27 mouse cellular contexts compared by ENCODE assay signal in the genomic region with DNA sequence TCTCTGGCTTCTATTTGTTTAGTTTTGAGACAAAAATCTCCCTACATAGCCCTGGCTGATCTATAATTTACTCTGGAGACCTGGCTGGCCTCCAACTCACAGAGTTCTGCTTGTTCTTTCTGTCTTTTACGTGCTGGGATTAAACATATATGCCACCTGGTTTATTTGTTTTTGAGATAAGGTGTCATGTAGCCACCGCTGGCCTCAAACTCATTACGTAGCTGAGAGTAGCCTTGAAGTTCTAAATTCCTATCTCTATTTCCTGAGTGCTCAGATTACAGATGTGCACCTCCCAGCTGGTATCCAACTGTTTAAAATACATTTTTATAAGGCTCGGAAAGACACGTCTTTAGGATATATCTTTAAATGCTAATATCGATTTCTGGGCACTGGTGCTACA. TPM values are rescaled to one million over a fixed set of nuclear protein-coding genes. Genes with fewer than 3 reads are reported as not detected.
DNase-seq lines count a peak whose midpoint lies in the region; ATAC-seq and TF ChIP-seq lines count a peak whose summit lies in the region.
"Had no signal": no experiment of that assay in that cellular context is flagged by ENCODE, and none has a peak within 500 bp of the region (broad histone marks: within the 10 kb centered on the region; RNA-seq: fewer than 3 reads in every experiment).

No protein-coding gene starts in this region.

- H3K9me3 ChIP-seq in liver, embryonic 16.5 days (replicated peaks; ENCODE audit: control insufficient read depth, low read length), result no peaks in the 10 kb centered on the region
- H3K9me3 ChIP-seq in liver, postnatal 0 days (ENCODE audit: low read length), result no peaks in the 10 kb centered on the region
- H3K9me3 ChIP-seq in intestine, embryonic 15.5 days, result no peaks in the 10 kb centered on the region
- no peaks in the 10 kb centered on the region for H3K9me3 ChIP-seq in intestine, embryonic 16.5 days (ENCODE audit: control insufficient read depth, low read length)
- H3K9me3 ChIP-seq: embryonic facial prominence, embryonic 12.5 days; embryonic facial prominence, embryonic 15.5 days; forebrain, embryonic 10.5 days; forebrain, embryonic 12.5 days; G1E had no signal

- 58% methylated on average over 6 of the region's 6 CpGs for WGBS in liver, embryonic 16.5 days (ENCODE audit: insufficient replicate concordance)
- WGBS in liver, postnatal 0 days (ENCODE audit: insufficient replicate concordance), result 49% methylated on average over 6 of the region's 6 CpGs
- 48% methylated on average over 6 of the region's 6 CpGs for WGBS in intestine, embryonic 15.5 days
- WGBS in intestine, embryonic 16.5 days, result 49% methylated on average over 6 of the region's 6 CpGs

- no peak overlapping the region for H3K4me3 ChIP-seq in liver, embryonic 16.5 days (ENCODE audit: low read depth, low read length)
- H3K4me3 ChIP-seq in liver, postnatal 0 days (ENCODE audit: low read depth, low read length), result no peak overlapping the region
- no peak overlapping the region for H3K4me3 ChIP-seq in intestine, embryonic 15.5 days (replicated peaks)
- H3K4me3 ChIP-seq in intestine, embryonic 16.5 days (ENCODE audit: low read length), result no peak overlapping the region
- H3K4me3 ChIP-seq: embryonic facial prominence, embryonic 12.5 days; embryonic facial prominence, embryonic 15.5 days; erythroblast, embryonic 14.5 days; forebrain, embryonic 10.5 days; forebrain, embryonic 12.5 days had no signal

- H3K27me3 ChIP-seq in liver, embryonic 16.5 days (ENCODE audit: control insufficient read depth, insufficient read depth, low read depth, low read length), result no peaks in the 10 kb centered on the region; the same call in 1 of the 2 replicates
- peaks cover 3% of the 10 kb centered on the region; the same call in 1 of the 2 replicates for H3K27me3 ChIP-seq in liver, postnatal 0 days (ENCODE audit: insufficient read depth, low read length)
- 0 out of 2 replicates have a peak, but pooled peaks cover 5% of the 10 kb centered on the region for H3K27me3 ChIP-seq in intestine, embryonic 15.5 days (replicated peaks)
- H3K27me3 ChIP-seq in intestine, embryonic 16.5 days (replicated peaks; ENCODE audit: control insufficient read depth, insufficient read depth, low read length), result no peaks in the 10 kb centered on the region
- H3K27me3 ChIP-seq: CH12.LX had no signal

- no peak overlapping the region for H3K9ac ChIP-seq in liver, embryonic 16.5 days (ENCODE audit: low read depth, low read length)
- no peak overlapping the region for H3K9ac ChIP-seq in liver, postnatal 0 days (replicated peaks)
- no peak overlapping the region for H3K9ac ChIP-seq in intestine, embryonic 15.5 days
- H3K9ac ChIP-seq in intestine, embryonic 16.5 days (ENCODE audit: low read depth, low read length), result no peak overlapping the region
- H3K9ac ChIP-seq: embryonic facial prominence, embryonic 12.5 days; embryonic facial prominence, embryonic 15.5 days; forebrain, embryonic 12.5 days had no signal

- H3K4me1 ChIP-seq in liver, embryonic 16.5 days (ENCODE audit: control insufficient read depth, low read depth, low read length), result no peaks in the 10 kb centered on the region
- no peaks in the 10 kb centered on the region for H3K4me1 ChIP-seq in liver, postnatal 0 days (ENCODE audit: insufficient read depth)
- no peaks in the 10 kb centered on the region for H3K4me1 ChIP-seq in intestine, embryonic 15.5 days (replicated peaks)
- no peaks in the 10 kb centered on the region for H3K4me1 ChIP-seq in intestine, embryonic 16.5 days (ENCODE audit: control insufficient read depth, insufficient read depth, low read length)
- H3K4me1 ChIP-seq: embryonic facial prominence, embryonic 12.5 days; embryonic facial prominence, embryonic 15.5 days; forebrain, embryonic 10.5 days; forebrain, embryonic 12.5 days had no signal

- H3K36me3 ChIP-seq in liver, embryonic 16.5 days (ENCODE audit: control insufficient read depth, insufficient read depth), result no peaks in the 10 kb centered on the region
- no peaks in the 10 kb centered on the region for H3K36me3 ChIP-seq in liver, postnatal 0 days (replicated peaks; ENCODE audit: insufficient read depth, low read length)
- no peaks in the 10 kb centered on the region for H3K36me3 ChIP-seq in intestine, embryonic 15.5 days
- H3K36me3 ChIP-seq in intestine, embryonic 16.5 days (ENCODE audit: control insufficient read depth, insufficient read depth, low read length), result no peaks in the 10 kb centered on the region
- H3K36me3 ChIP-seq: embryonic facial prominence, embryonic 12.5 days; embryonic facial prominence, embryonic 15.5 days; forebrain, embryonic 10.5 days; forebrain, embryonic 12.5 days; G1E had no signal

- no peak overlapping the region for H3K4me2 ChIP-seq in liver, embryonic 16.5 days (ENCODE audit: low read depth, low read length)
- H3K4me2 ChIP-seq in liver, postnatal 0 days (ENCODE audit: low read depth, low read length), result no peak overlapping the region
- H3K4me2 ChIP-seq in intestine, embryonic 15.5 days (replicated peaks), result no peak overlapping the region
- H3K4me2 ChIP-seq in intestine, embryonic 16.5 days (ENCODE audit: low read depth, low read length), result no peak overlapping the region
- H3K4me2 ChIP-seq: embryonic facial prominence, embryonic 12.5 days; embryonic facial prominence, embryonic 15.5 days; forebrain, embryonic 12.5 days had no signal

- DNase-seq in liver, postnatal 0 days, result no peak
- DNase-seq in B cell, adult 2 months, result no peak
- DNase-seq in kidney, postnatal 4 days, result no peak
- DNase-seq: adrenal gland, adult 8-10 months; adrenal gland, postnatal 14 days; cerebellum, adult 11 months; cerebellum, adult 18-20 months; cerebellum, adult 8-10 months; cerebellum, adult 9-11 months; cerebellum, postnatal 14 days; cerebellum, postnatal 36 days; embryo, embryonic 11 days had no signal

- no peak for TF ChIP-seq EP300 in liver, postnatal 0 days (IDR thresholded peaks at IDR 0.05; ENCODE audit: low read depth)

- no peak overlapping the region for H3K27ac ChIP-seq in liver, embryonic 16.5 days (ENCODE audit: low read length)
- no peak overlapping the region for H3K27ac ChIP-seq in liver, postnatal 0 days (ENCODE audit: low read depth)
- H3K27ac ChIP-seq in intestine, embryonic 15.5 days, result no peak overlapping the region
- no peak overlapping the region for H3K27ac ChIP-seq in intestine, embryonic 16.5 days (ENCODE audit: low read length)
- H3K27ac ChIP-seq: embryonic facial prominence, embryonic 12.5 days; embryonic facial prominence, embryonic 15.5 days; forebrain, embryonic 10.5 days; forebrain, embryonic 12.5 days had no signal

- no peak for TF ChIP-seq CTCF in liver, postnatal 0 days (IDR thresholded peaks at IDR 0.05; ENCODE audit: low read depth)

- peak; percentile 55 for ATAC-seq in liver, embryonic 16.5 days (ENCODE audit: low read depth)
- ATAC-seq in liver, postnatal 0 days, result no peak
- peak; percentile 62; the same call in 1 of the 2 replicates for ATAC-seq in intestine, embryonic 15.5 days
- peak; percentile 45 for ATAC-seq in intestine, embryonic 16.5 days
- ATAC-seq: activated CD4-positive, CD25-positive, alpha-beta regulatory T cell, adult 4 months; CD4-positive, CD25-positive, alpha-beta regulatory T cell, adult 4 months; forebrain, embryonic 14.5 days; forebrain, embryonic 16.5 days; Patski had no signal

RNA-seq across cellular contexts. Expression of gene Rlim, which starts 12.8 kb away (rescaled TPM):
- polyA plus RNA-seq in liver, embryonic 16.5 days (2015; fragmentation: Nextera tagmentation; extraction: Ambion mirVana), result 10.8 and 11.8 TPM in 2 replicates
- 5.8 and 6.8 TPM in 2 replicates for polyA plus RNA-seq in liver, postnatal 0 days (2015; fragmentation: Nextera tagmentation; extraction: Ambion mirVana)
- polyA plus RNA-seq in intestine, embryonic 15.5 days (2015; fragmentation: Nextera tagmentation; extraction: Ambion mirVana), result 28.0 and 29.2 TPM in 2 replicates
- 23.5 and 25.5 TPM in 2 replicates for polyA plus RNA-seq in intestine, embryonic 16.5 days (2015; fragmentation: Nextera tagmentation; extraction: Ambion mirVana)
